Mouse (Mus musculus): ENCODE results near the gene Bicc1.

GRCm38 (mm10) chr10:70979657-70980056 lies 179.8 kb downstream of the Bicc1 start:
- TF ChIP-seq CTCF (IDR thresholded peaks at IDR 0.05; ENCODE audit: borderline replicate concordance, control insufficient read depth, extremely low read depth, insufficient read depth, low read length, poor library complexity) (no peak), POLR2A (IDR thresholded peaks at IDR 0.05; ENCODE audit: control insufficient read depth, extremely low read depth, insufficient read depth, low read length, poor library complexity) (no peak)
